Mouse (Mus musculus) layer of hippocampus, postnatal 25 days (tissue): ENCODE measurements around the gene 5031410I06Rik. TPM values are rescaled to one million over a fixed set of nuclear protein-coding genes. Genes with fewer than 3 reads are reported as not detected.
"Not testable (repeated sequence)": the region's sequence is repeated elsewhere in the genome, so short reads cannot be mapped to it uniquely, and the experiment has no call there.

Experiments
- DNase-seq, 2 experiments: peaks; one replicate each; pipeline ENCODE4 v3.0.0; 2022; ENCODE audit warnings: mixed read lengths in 2 of 2, low spot score in 1 of 2; ENCODE audit errors: extremely low spot score in 1 of 2
- total RNA-seq, 2 experiments: library from RNA; stranded (reverse); gene quantifications; 2 replicates each; pipeline ENCODE4 v1.2.3; 2021

Gene 5031410I06Rik
- not detected for total RNA-seq

DNA sequence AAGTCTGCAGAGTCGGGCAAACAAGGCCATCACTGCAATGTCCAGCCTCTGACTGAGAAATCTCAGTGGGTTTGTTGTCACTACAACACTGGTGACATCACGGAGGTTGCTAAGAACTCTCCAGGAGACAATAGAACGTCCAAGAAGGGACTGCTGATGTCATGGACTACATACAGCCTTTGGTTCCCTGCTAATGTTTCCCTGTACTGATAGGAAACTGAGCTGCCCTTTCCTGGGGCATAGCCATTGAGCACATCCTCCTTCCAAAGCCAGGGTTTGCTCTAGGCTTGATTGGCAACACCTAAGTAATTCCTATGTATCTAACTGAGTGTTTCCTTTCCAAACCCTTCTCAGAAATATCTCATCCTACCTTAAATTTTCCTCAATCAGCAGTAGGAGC is at the start of gene 5031410I06Rik:
TSS of gene 5031410I06Rik (minus strand) at position 101 of the 400 bp plus-strand sequence.
- DNase-seq: not testable (repeated sequence)

DNA sequence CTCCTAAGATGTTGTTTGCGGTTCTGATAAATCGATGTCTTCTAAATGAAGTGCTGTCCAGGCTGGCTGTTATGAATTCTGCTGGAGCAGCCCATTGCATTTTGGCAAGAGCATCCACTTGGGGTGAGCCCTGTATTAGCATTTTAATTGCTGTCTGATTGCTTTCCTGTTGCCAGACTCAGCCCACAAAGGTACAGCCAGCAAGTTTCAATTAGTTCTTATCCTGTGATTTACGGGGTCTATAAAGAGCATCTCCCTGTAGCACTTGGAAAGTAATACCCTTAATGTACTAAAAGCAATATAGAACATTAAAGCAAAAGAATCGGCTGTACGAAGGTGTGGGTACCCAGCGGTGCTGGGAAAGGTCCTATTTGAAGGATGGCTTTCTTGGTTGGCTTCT is 37.7 kb upstream of the 5031410I06Rik start:
- no peak for DNase-seq

DNA sequence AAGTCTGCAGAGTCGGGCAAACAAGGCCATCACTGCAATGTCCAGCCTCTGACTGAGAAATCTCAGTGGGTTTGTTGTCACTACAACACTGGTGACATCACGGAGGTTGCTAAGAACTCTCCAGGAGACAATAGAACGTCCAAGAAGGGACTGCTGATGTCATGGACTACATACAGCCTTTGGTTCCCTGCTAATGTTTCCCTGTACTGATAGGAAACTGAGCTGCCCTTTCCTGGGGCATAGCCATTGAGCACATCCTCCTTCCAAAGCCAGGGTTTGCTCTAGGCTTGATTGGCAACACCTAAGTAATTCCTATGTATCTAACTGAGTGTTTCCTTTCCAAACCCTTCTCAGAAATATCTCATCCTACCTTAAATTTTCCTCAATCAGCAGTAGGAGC is 16.2 kb upstream of the 5031410I06Rik start, which contains the start of gene Gm10220:
TSS of gene Gm10220 (minus strand) at position 101 of the 400 bp plus-strand sequence.
- DNase-seq: not testable (repeated sequence)

DNA sequence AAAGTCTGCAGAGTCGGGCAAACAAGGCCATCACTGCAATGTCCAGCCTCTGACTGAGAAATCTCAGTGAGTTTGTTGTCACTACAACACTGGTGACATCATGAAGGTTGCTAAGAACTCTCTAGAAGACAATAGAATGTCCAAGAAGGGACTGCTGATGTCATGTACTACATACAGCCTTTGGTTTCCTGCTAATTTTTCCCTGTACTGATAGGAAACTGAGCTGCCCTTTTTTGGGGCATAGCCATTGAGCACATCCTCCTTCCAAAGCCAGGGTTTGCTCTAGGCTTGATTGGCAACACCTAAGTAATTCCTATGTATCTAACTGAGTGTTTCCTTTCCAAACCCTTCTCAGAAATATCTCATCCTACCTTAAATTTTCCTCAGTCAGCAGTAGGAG is 16.0 kb downstream of the 5031410I06Rik start, which contains the start of gene Gm10471:
TSS of gene Gm10471 (minus strand) at position 101 of the 400 bp plus-strand sequence.
- not testable (repeated sequence) for DNase-seq

DNA sequence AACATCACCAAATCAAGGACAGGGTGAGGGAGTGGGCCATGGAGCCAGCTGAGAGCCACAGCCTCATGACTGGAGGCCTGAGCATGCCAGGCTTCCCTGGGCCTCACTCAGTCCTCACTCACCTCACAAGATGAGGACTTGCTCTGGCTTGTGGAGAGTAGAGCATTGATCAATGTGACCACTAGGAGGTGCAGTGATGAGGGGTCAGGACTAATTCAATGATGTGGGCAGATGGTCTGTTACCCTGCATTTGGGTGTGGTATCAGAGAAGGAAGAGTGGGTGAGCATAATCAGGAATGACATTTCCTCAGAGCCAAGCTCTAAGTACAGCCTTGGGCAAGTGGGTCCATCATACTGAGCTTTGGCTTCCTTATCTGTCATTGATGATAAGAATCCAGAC is 26.1 kb downstream of the 5031410I06Rik start:
- DNase-seq: not testable (repeated sequence)

DNA sequence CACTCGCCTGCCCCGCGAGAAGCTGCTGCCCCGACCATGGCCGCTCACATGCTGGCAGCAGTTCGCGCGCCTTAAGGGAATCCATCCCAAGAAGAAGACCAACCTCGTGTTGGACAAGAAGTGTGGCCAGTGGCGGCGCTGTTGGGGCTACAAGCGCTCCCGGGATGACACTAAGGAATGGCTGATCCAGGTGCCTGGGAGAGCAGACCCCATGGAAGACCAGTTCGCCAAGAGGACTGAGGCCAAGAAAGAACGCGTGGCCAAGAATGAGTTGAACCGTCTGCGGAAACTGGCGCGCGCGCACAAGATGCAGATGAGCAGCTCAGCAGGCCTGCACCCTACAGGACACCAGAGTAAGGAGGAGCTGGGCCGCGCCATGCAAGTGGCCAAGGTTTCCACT is 34.4 kb downstream of the 5031410I06Rik start:
- DNase-seq: no peak

DNA sequence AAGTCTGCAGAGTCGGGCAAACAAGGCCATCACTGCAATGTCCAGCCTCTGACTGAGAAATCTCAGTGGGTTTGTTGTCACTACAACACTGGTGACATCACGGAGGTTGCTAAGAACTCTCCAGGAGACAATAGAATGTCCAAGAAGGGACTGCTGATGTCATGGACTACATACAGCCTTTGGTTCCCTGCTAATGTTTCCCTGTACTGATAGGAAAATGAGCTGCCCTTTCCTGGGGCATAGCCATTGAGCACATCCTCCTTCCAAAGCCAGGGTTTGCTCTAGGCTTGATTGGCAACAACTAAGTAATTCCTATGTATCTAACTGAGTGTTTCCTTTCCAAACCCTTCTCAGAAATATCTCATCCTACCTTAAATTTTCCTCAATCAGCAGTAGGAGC is 46.7 kb downstream of the 5031410I06Rik start, which contains the start of gene Gm7347:
TSS of gene Gm7347 (minus strand) at position 101 of the 400 bp plus-strand sequence.
- not testable (repeated sequence) for DNase-seq

Other genes with a start within 250 kb of the 5031410I06Rik start
- gene Gm21663, start 163.0 kb downstream of the 5031410I06Rik start, total RNA-seq: not detected
- gene Gm21671, start 150.9 kb downstream of the 5031410I06Rik start, total RNA-seq: not detected
- under 1 TPM in 1 of 2 experiments, not detected in 1; 0.07 TPM for gene Gm21680, start 132.7 kb downstream of the 5031410I06Rik start, total RNA-seq
- gene Gm21698, start 116.7 kb downstream of the 5031410I06Rik start, total RNA-seq: under 1 TPM in 1 of 2 experiments, not detected in 1; 0.40 TPM
- not detected for gene Gm1979, start 100.6 kb downstream of the 5031410I06Rik start, total RNA-seq
- gene Gm5862, start 82.4 kb downstream of the 5031410I06Rik start, total RNA-seq: not detected
- not detected for gene Speer4a, start 65.8 kb downstream of the 5031410I06Rik start, total RNA-seq
- gene Gm7347, start 46.8 kb downstream of the 5031410I06Rik start, total RNA-seq: not detected
- gene Gm10471, start 16.1 kb downstream of the 5031410I06Rik start, total RNA-seq: not detected
- not detected for gene Gm10220, start 16.1 kb upstream of the 5031410I06Rik start, total RNA-seq
- under 1 TPM; 0.16 to 0.30 TPM for gene Gm7361, start 152.3 kb upstream of the 5031410I06Rik start, total RNA-seq